Mouse (Mus musculus) small intestine, adult 2 months (tissue): ENCODE data around the gene Pon3. TPM values are rescaled to one million over a fixed set of nuclear protein-coding genes. Genes with fewer than 3 reads are reported as not detected.
"Not testable (repeated sequence)": the region's sequence is repeated elsewhere in the genome, so short reads cannot be mapped to it uniquely, and the experiment has no call there.

Experiments
- H3K27ac ChIP-seq: fragments of 200-500 bp; 2 replicates; pipeline ENCODE4 v1.5.1; 2012; ENCODE audit warnings: low read depth, low read length, control low read depth, inconsistent platforms; ENCODE audit not compliant: insufficient read depth
- H3K27me3 ChIP-seq: fragments of 200-500 bp; 2 replicates; pipeline ENCODE4 v1.6.1; 2012; ENCODE audit warnings: mild to moderate bottlenecking, moderate library complexity, low read length, inconsistent platforms; ENCODE audit not compliant: control insufficient read depth, insufficient read depth
- H3K36me3 ChIP-seq: fragments of 200-500 bp; 2 replicates; pipeline ENCODE4 v1.6.1; 2012; ENCODE audit warnings: mild to moderate bottlenecking, low read length, control low read depth, inconsistent platforms; ENCODE audit not compliant: control insufficient read depth, insufficient read depth
- H3K4me1 ChIP-seq: fragments of 200-500 bp; 2 replicates; pipeline ENCODE4 v1.6.1; 2012; ENCODE audit warnings: low read length, inconsistent platforms, mixed read lengths; ENCODE audit not compliant: control insufficient read depth, insufficient read depth, insufficient read length
- H3K4me3 ChIP-seq: fragments of 200-500 bp; 2 replicates; pipeline ENCODE4 v1.5.1; 2012; ENCODE audit warnings: low read depth, mild to moderate bottlenecking, control low read depth, inconsistent platforms, low read length, moderate library complexity
- CTCF ChIP-seq: fragments of 200-500 bp; IDR thresholded peaks from 2 replicates; pipeline ENCODE4 v1.5.1; 2012; ENCODE audit warnings: low read depth, mild to moderate bottlenecking, control low read depth, inconsistent platforms, low read length, moderate library complexity, mixed read lengths; ENCODE audit not compliant: insufficient replicate concordance, insufficient read length; ENCODE audit errors: extremely low read depth
- POLR2A ChIP-seq: fragments of 200-500 bp; IDR thresholded peaks from 2 replicates; pipeline ENCODE4 v1.6.1; 2012; ENCODE audit warnings: low read depth, mild to moderate bottlenecking, control low read depth, inconsistent platforms, low read length, moderate library complexity
- WGBS: fragments of 180-500 bp; shearing (Covaris S2); methylation state at CpG from one replicate; pipeline ENCODE4 v1.1.7; 2018; 5-methylcytosine and 5-hydroxymethylcytosine counted together
- polyA plus RNA-seq: library from polyadenylated mRNA; depleted of rRNA; stranded (reverse); fragments of >200 nt; gene quantifications from 2 replicates; pipeline ENCODE4 v1.2.3, GENCODE M21; 2012

The Pon3 gene
- polyA plus RNA-seq, 1 experiment, result 7.1 TPM

- Histone ChIP-seq H3K36me3 (peaks cover 6% of the 10 kb centered on the region), H3K4me1 (no peaks in the 10 kb centered on the region), H3K4me3 (no peak overlapping the region), H3K27me3 (no peaks in the 10 kb centered on the region), H3K27ac (no peak overlapping the region)
- WGBS, result 96% methylated on average over 6 of the region's 6 CpGs
- TF ChIP-seq CTCF, result no peak
- no peak for TF ChIP-seq POLR2A
These were observed 10.2 kb downstream of the Pon3 start for GRCm38 (mm10) chr6:5245926-5246325.

GRCm38 (mm10) chr6:5238799-5239198 lies 17.3 kb downstream of the Pon3 start:
- 81% methylated on average over 3 of the region's 3 CpGs for WGBS
- H3K36me3 ChIP-seq, result peaks cover 17% of the 10 kb centered on the region
- no peaks in the 10 kb centered on the region for H3K27me3 ChIP-seq
- H3K4me3 ChIP-seq, result no peak overlapping the region
- no peak for TF ChIP-seq POLR2A
- TF ChIP-seq CTCF, result no peak
- no peak overlapping the region for H3K27ac ChIP-seq
- H3K4me1 ChIP-seq, result no peaks in the 10 kb centered on the region

- 70% methylated on average over 4 of the region's 4 CpGs for WGBS
- H3K4me3 ChIP-seq, result no peak overlapping the region
- no peaks in the 10 kb centered on the region for H3K4me1 ChIP-seq
- no peaks in the 10 kb centered on the region for H3K27me3 ChIP-seq
- no peak overlapping the region for H3K27ac ChIP-seq
- TF ChIP-seq CTCF (no peak), POLR2A (no peak)
- H3K36me3 ChIP-seq, result peaks cover 17% of the 10 kb centered on the region
These were observed 18.6 kb downstream of the Pon3 start for GRCm38 (mm10) chr6:5237510-5237909.

GRCm38 (mm10) chr6:5236843-5237371 lies 19.2 kb downstream of the Pon3 start:
- WGBS, result 92% methylated on average over 8 of the region's 8 CpGs
- TF ChIP-seq POLR2A, result no peak
- no peak for TF ChIP-seq CTCF
- Histone ChIP-seq H3K36me3 (peaks cover 21% of the 10 kb centered on the region), H3K4me1 (no peaks in the 10 kb centered on the region), H3K27me3 (no peaks in the 10 kb centered on the region), H3K27ac (no peak overlapping the region), H3K4me3 (no peak overlapping the region)

GRCm38 (mm10) chr6:5234563-5234962 lies 21.5 kb downstream of the Pon3 start:
- 61% methylated on average over 3 of the region's 3 CpGs for WGBS
- Histone ChIP-seq H3K36me3 (peaks cover 23% of the 10 kb centered on the region), H3K27ac (no peak overlapping the region), H3K4me1 (no peaks in the 10 kb centered on the region), H3K27me3 (no peaks in the 10 kb centered on the region), H3K4me3 (no peak overlapping the region)
- TF ChIP-seq POLR2A (no peak), CTCF (no peak)

GRCm38 (mm10) chr6:5233812-5234211 lies 22.3 kb downstream of the Pon3 start:
- WGBS, result 90% methylated on average over 1 of the region's 1 CpGs
- Histone ChIP-seq H3K4me3 (no peak overlapping the region), H3K27me3 (no peaks in the 10 kb centered on the region), H3K27ac (no peak overlapping the region), H3K4me1 (no peaks in the 10 kb centered on the region), H3K36me3 (peaks cover 20% of the 10 kb centered on the region)
- TF ChIP-seq CTCF (no peak), POLR2A (no peak)

- H3K27me3 ChIP-seq, result no peaks in the 10 kb centered on the region
- no peak for TF ChIP-seq POLR2A
- TF ChIP-seq CTCF, result no peak
- no peak overlapping the region for H3K4me3 ChIP-seq
- H3K27ac ChIP-seq, result no peak overlapping the region
- no peaks in the 10 kb centered on the region for H3K4me1 ChIP-seq
- WGBS, result 93% methylated on average over 4 of the region's 4 CpGs
- peaks cover 18% of the 10 kb centered on the region for H3K36me3 ChIP-seq
These were observed 24.1 kb downstream of the Pon3 start for GRCm38 (mm10) chr6:5232022-5232421.

- no peak overlapping the region for H3K4me3 ChIP-seq
- peaks cover 12% of the 10 kb centered on the region for H3K36me3 ChIP-seq
- no peaks in the 10 kb centered on the region for H3K27me3 ChIP-seq
- H3K4me1 ChIP-seq, result no peaks in the 10 kb centered on the region
- 69% methylated on average over 5 of the region's 5 CpGs for WGBS
- TF ChIP-seq POLR2A, result no peak
- TF ChIP-seq CTCF, result no peak
- H3K27ac ChIP-seq, result no peak overlapping the region
These were observed 25.8 kb downstream of the Pon3 start for GRCm38 (mm10) chr6:5230261-5230660.

- not testable (repeated sequence) for H3K27ac ChIP-seq, H3K36me3 ChIP-seq, H3K4me1 ChIP-seq, H3K27me3 ChIP-seq, H3K4me3 ChIP-seq
- 94% methylated on average over 2 of the region's 2 CpGs for WGBS
These were observed 32.5 kb downstream of the Pon3 start for GRCm38 (mm10) chr6:5223551-5223950.
